Mouse (Mus musculus) heart, embryonic 10.5 days (tissue): ENCODE measurements at regions not wholly inside any gene's neighbourhood (a gene's known extent, or its start where the extent isn't known, plus 50 kb on each side); places are given as distances from the start of the nearest gene placed in this dataset.

ENCODE experiments used
- DNase-seq: peaks from one replicate; pipeline ENCODE4 v3.0.0-alpha.2; 2017; ENCODE audit warnings: low spot score
- H3K27ac ChIP-seq: fragments of 300-500 bp; sonication (generic); 2 replicates; pipeline ENCODE4 v1.5.1; 2016; ENCODE audit warnings: mild to moderate bottlenecking
- H3K27me3 ChIP-seq: fragments of 300-500 bp; sonication (generic); 2 replicates; pipeline ENCODE4 v1.6.1; 2016; ENCODE audit warnings: mild to moderate bottlenecking; ENCODE audit not compliant: poor library complexity, insufficient read depth, severe bottlenecking
- H3K36me3 ChIP-seq: fragments of 300-500 bp; sonication (generic); 2 replicates; pipeline ENCODE4 v1.6.1; 2016; ENCODE audit warnings: mild to moderate bottlenecking, moderate library complexity
- H3K4me1 ChIP-seq: fragments of 300-500 bp; sonication (generic); 2 replicates; pipeline ENCODE4 v1.6.1; 2016; ENCODE audit warnings: mild to moderate bottlenecking
- H3K4me3 ChIP-seq: fragments of 300-500 bp; sonication (generic); 2 replicates; pipeline ENCODE4 v1.5.1; 2016; ENCODE audit warnings: mild to moderate bottlenecking, moderate library complexity
- H3K9me3 ChIP-seq: fragments of 300-500 bp; sonication (generic); 2 replicates; pipeline ENCODE4 v1.6.1; 2016; ENCODE audit warnings: mild to moderate bottlenecking, moderate library complexity
- WGBS: fragments of 180-500 bp; shearing (Covaris S2); methylation state at CpG from one replicate; pipeline ENCODE4 v1.1.7; 2016; 5-methylcytosine and 5-hydroxymethylcytosine counted together

GRCm38 (mm10) chr11:111722276-111722675 lies 656.3 kb downstream of the Kcnj2 start:
- no peaks in the 10 kb centered on the region for H3K36me3 ChIP-seq
- no peak overlapping the region for H3K4me3 ChIP-seq
- H3K9me3 ChIP-seq = no peaks in the 10 kb centered on the region
- 73% methylated on average over 4 of the region's 4 CpGs for WGBS
- no peak overlapping the region for H3K27ac ChIP-seq
- H3K27me3 ChIP-seq = no peaks in the 10 kb centered on the region
- no peaks in the 10 kb centered on the region for H3K4me1 ChIP-seq
- no peak for DNase-seq

DNA sequence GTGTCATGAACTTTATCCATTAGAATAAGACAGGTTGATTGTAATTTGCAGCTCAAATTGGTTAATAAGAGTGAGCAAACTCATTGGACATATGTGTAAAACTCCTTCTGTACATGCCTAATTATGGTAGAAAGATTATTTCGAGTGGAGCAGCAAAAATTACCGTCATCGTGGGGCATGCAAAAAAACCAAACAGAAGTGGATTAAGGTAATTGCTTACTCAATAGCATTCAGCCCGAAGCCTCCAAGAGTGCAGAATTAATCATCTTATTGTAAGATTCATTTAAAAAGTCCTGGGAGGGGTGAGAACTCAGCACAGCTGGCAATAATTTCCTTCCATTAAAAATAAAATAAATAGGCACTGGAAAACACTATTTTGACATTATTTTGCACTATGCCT lies 662.2 kb downstream of the Kcnj2 start:
- no peak for DNase-seq
- H3K4me3 ChIP-seq = no peak overlapping the region
- H3K27me3 ChIP-seq = no peaks in the 10 kb centered on the region
- 0 out of 2 replicates have a peak, but pooled peaks cover 3% of the 10 kb centered on the region for H3K4me1 ChIP-seq
- no peak overlapping the region for H3K27ac ChIP-seq
- no peaks in the 10 kb centered on the region for H3K36me3 ChIP-seq
- H3K9me3 ChIP-seq = no peaks in the 10 kb centered on the region
- 85% methylated on average over 4 of the region's 4 CpGs for WGBS

DNA sequence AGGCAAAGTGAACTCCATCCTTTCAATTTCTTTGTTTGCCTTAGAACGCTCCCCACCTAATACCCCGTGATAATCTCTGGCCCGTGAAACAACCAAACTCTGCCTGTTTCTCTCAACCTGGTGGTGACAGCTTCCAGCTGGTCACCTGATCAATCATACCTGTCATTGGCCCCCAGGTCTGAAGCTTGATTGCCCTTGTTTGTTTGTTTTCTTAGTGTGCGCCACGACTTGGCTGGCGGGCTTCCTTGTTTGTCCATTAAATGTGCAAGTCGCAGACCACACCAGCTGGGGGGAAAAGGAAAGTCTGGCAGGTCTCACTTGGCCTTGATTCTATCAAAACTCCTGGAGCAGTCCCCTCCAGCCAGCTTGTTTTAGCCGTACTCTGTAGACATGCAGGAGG lies 666.1 kb downstream of the Kcnj2 start:
- Histone ChIP-seq H3K27me3 (no peaks in the 10 kb centered on the region), H3K4me1 (0 out of 2 replicates have a peak, but pooled peaks cover 3% of the 10 kb centered on the region)

DNA sequence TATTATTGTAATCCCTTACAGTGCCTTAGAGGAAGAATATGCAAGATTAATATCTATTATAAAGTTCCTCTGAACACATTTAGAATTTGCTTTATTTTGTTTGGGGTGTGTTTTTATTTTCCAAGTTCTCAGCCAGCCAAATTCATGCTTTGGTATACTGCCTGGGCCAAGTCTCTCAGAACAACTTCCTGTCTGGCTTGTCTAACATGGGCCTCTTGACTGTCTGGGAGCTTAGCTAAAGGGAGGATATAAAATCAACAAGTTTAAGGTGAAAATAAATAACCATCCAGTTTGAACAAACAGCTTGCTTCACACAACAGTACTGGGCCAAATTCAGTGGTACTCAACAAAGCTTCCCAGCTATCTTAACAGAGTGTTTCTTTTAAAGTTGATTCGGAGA lies 669.5 kb downstream of the Kcnj2 start:
- Histone ChIP-seq H3K36me3 (no peaks in the 10 kb centered on the region), H3K4me1 (0 out of 2 replicates have a peak, but pooled peaks cover 3% of the 10 kb centered on the region), H3K27ac (no peak overlapping the region), H3K9me3 (no peaks in the 10 kb centered on the region), H3K4me3 (no peak overlapping the region), H3K27me3 (no peaks in the 10 kb centered on the region)
- 96% methylated on average over 1 of the region's 1 CpGs for WGBS
- DNase-seq = no peak

More for the DNA sequence above, 666.1 kb downstream of the Kcnj2 start:
- WGBS = 22% methylated on average over 8 of the region's 8 CpGs
- no peak overlapping the region for H3K4me3 ChIP-seq
- H3K27ac ChIP-seq = no peak overlapping the region
- H3K36me3 ChIP-seq = no peaks in the 10 kb centered on the region
- no peaks in the 10 kb centered on the region for H3K9me3 ChIP-seq
- no peak for DNase-seq

DNA sequence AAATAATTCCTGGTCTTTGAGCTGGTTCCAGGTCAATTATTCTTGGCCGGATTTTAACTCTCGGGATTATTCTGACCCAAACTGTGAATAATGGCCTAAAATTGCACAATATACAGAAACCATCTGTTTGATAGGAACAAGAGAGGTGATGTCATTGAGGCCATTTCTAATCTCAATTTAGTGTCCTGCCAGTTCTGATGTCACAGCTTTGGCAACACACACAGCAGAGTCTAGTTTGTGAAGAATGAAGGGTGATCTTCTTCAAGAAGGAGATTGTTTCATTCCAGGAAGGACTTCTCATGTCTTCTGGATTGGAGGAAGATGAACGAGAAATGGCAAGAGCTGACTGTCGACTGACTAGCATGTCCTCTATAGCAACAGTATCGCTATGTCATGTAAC lies 670.0 kb downstream of the Kcnj2 start:
- 87% methylated on average over 5 of the region's 5 CpGs for WGBS
- Histone ChIP-seq H3K36me3 (no peaks in the 10 kb centered on the region), H3K4me1 (0 out of 2 replicates have a peak, but pooled peaks cover 3% of the 10 kb centered on the region), H3K27ac (no peak overlapping the region), H3K9me3 (no peaks in the 10 kb centered on the region), H3K27me3 (no peaks in the 10 kb centered on the region), H3K4me3 (no peak overlapping the region)
- DNase-seq = no peak

DNA sequence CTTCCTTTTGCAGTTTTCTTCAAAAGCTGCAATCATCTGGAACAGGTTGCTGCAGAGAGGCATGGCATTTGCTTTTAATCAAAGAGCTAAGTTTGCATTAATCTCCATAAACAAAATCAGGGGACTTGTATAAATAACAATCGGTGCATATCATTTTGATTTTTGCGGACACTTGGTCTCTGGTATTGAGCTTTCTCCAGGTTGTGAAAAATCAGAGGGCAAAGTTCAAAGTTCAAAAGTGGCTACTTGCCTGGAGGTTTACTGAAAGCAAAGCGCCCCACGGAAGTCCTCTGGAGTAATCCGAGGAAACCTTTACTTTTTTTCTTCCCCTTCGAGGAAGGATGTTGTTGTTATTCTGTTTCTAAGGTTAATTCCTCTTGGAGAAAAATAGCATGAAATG lies 677.4 kb downstream of the Kcnj2 start:
- peaks cover 10% of the 10 kb centered on the region; the same call in 1 of the 2 replicates for H3K4me1 ChIP-seq
- H3K27me3 ChIP-seq = no peaks in the 10 kb centered on the region
- no peak overlapping the region for H3K4me3 ChIP-seq
- no peaks in the 10 kb centered on the region for H3K36me3 ChIP-seq
- no peaks in the 10 kb centered on the region for H3K9me3 ChIP-seq
- 58% methylated on average over 6 of the region's 6 CpGs for WGBS
- no peak overlapping the region for H3K27ac ChIP-seq
- DNase-seq = no peak

- H3K4me3 ChIP-seq = no peak overlapping the region
- H3K36me3 ChIP-seq = no peaks in the 10 kb centered on the region
- H3K9me3 ChIP-seq = no peaks in the 10 kb centered on the region
- H3K4me1 ChIP-seq = peaks cover 13% of the 10 kb centered on the region; the same call in 1 of the 2 replicates
- H3K27ac ChIP-seq = no peak overlapping the region
- 56% methylated on average over 7 of the region's 7 CpGs for WGBS
- H3K27me3 ChIP-seq = no peaks in the 10 kb centered on the region
- no peak for DNase-seq
These were observed 681.4 kb downstream of the Kcnj2 start for GRCm38 (mm10) chr11:111747262-111747946.

DNA sequence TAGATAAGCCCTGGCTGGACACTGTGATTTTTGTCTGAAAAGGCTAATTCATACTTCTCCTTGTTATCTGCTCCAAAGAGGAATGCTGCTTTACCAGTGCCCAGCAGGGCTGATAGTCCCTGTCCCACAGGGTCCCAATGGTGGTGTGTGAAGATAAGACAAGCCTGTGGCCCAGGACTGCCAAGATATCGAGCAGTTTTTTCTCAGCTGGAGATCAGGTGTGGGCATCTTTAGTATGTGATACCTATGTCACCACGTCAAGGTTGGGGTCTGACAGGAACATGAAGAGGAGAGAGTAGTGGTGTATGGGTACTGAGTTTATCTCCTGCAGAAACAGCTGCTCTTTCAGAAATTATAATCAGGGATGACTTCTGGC lies 682.0 kb downstream of the Kcnj2 start:
- Histone ChIP-seq H3K27ac (no peak overlapping the region), H3K4me1 (peaks cover 13% of the 10 kb centered on the region; the same call in 1 of the 2 replicates), H3K4me3 (no peak overlapping the region), H3K9me3 (no peaks in the 10 kb centered on the region), H3K36me3 (no peaks in the 10 kb centered on the region), H3K27me3 (no peaks in the 10 kb centered on the region)
- WGBS = 13% methylated on average over 2 of the region's 2 CpGs
- DNase-seq = no peak

DNA sequence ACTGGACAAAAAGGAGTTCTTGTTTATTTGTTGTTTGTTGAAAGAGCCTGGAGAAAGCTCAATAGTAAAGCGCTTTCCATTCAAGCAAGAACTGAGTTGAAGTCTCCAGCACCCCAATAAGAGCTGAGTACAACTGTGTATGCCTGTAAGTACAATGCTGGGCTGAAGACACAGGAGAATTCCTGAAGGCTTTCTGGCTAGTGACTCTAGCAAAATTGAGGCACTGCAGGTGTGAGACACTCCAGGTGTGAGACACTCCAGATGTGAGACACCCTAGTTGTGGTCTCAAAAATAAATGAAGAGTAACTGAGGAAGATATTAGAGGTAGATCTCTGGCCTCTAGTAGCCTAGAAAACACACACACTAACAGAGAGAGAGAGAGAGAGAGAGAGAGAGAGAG lies 682.5 kb downstream of the Kcnj2 start:
- Histone ChIP-seq H3K27ac (no peak overlapping the region), H3K4me3 (no peak overlapping the region), H3K9me3 (no peaks in the 10 kb centered on the region), H3K27me3 (no peaks in the 10 kb centered on the region), H3K36me3 (no peaks in the 10 kb centered on the region), H3K4me1 (peaks cover 13% of the 10 kb centered on the region; the same call in 1 of the 2 replicates)
- WGBS = 86% methylated on average over 1 of the region's 1 CpGs
- DNase-seq = no peak

DNA sequence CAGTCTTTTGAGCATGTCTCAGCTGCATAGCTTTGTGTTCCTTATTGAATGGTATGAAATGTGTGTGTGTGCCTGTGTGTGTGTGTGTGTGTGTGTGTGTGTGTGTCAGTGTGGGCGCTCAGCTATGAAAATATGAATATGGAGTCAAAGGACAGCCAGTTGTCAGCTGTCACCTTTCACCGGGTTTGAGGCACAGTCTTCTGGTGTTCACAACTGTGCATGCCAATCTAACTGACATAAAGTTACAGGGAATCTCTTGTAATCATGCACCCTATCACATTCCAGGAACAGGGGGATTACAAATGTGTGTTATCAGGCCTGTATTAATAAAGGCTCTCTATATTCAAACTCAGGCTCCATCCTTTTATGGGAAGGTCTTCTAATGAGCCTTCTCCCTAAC lies 688.8 kb downstream of the Kcnj2 start:
- Histone ChIP-seq H3K27me3 (no peaks in the 10 kb centered on the region), H3K36me3 (no peaks in the 10 kb centered on the region), H3K9me3 (no peaks in the 10 kb centered on the region), H3K4me1 (no peaks in the 10 kb centered on the region), H3K27ac (no peak overlapping the region), H3K4me3 (no peak overlapping the region)
- no peak for DNase-seq
- WGBS = 82% methylated on average over 2 of the region's 2 CpGs

- no peaks in the 10 kb centered on the region for H3K36me3 ChIP-seq
These were observed 697.1 kb downstream of the Kcnj2 start for GRCm38 (mm10) chr11:111763081-111763480.

DNA sequence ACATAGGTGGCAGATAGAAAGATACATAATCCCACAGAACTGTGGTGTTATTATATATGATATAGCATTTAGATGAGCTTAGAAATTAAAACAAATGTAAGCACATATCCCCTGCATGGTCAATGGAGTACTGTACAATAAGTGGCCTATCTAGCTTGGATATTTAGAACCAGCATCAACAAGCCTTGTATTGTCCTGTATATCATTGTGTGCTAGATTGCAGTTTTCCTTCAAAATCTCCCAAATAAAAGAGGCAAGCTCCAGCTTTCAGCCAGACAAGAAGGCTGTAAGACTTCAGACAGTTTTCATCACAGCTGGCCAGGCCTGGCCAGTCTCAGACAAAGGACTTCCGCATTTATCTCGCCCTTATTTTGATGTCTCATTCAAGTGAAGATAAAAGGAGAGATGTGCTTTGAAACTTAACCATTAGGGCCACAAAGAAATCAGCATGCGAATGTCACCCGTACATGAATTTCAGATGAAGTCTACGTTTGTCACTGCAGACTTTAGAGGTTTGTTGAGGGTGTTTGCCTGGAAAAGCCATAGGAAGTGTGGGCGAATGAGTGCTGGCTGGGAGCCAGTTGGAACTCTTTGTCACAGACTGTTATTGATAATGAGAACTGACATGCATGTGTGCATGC lies 700.5 kb downstream of the Kcnj2 start:
- 31% methylated on average over 6 of the region's 6 CpGs for WGBS
- Histone ChIP-seq H3K27me3 (no peaks in the 10 kb centered on the region), H3K4me1 (no peaks in the 10 kb centered on the region), H3K4me3 (no peak overlapping the region), H3K27ac (peak overlapping the region; percentile 17; the same call in 1 of the 2 replicates), H3K36me3 (no peaks in the 10 kb centered on the region), H3K9me3 (no peaks in the 10 kb centered on the region)
- DNase-seq = no peak

More at GRCm38 (mm10) chr11:111763081-111763480, 697.1 kb downstream of the Kcnj2 start:
- H3K4me1 ChIP-seq = no peaks in the 10 kb centered on the region
- no peak overlapping the region for H3K27ac ChIP-seq
- H3K4me3 ChIP-seq = no peak overlapping the region
- no peaks in the 10 kb centered on the region for H3K9me3 ChIP-seq
- H3K27me3 ChIP-seq = no peaks in the 10 kb centered on the region
- no peak for DNase-seq
- WGBS = 85% methylated on average over 3 of the region's 3 CpGs

GRCm38 (mm10) chr11:111767012-111767392 lies 701.0 kb downstream of the Kcnj2 start:
- 70% methylated on average over 1 of the region's 1 CpGs for WGBS
- no peak for DNase-seq
- Histone ChIP-seq H3K4me1 (no peaks in the 10 kb centered on the region), H3K36me3 (no peaks in the 10 kb centered on the region), H3K27me3 (no peaks in the 10 kb centered on the region), H3K27ac (no peak overlapping the region), H3K4me3 (no peak overlapping the region), H3K9me3 (no peaks in the 10 kb centered on the region)
